Mouse (Mus musculus): ENCODE measurements around the gene Ube2a. TPM values are rescaled to one million over a fixed set of nuclear protein-coding genes. Genes with fewer than 3 reads are reported as not detected.

Gene Ube2a
- polyA plus RNA-seq (2021; fragmentation: Nextera tagmentation): 63.5 and 67.4 TPM in 2 replicates
- long read RNA-seq, experiment 1, transcript Ube2a-208 (5 exons, 719 nt): minor isoform, 11 of 193 reads
- long read RNA-seq, experiment 1, transcript Ube2a-201 (6 exons, 1,732 nt): major isoform, 179 of 193 reads
- long read RNA-seq, experiment 1, partial matches to known transcripts: 2 of 193 reads
- long read RNA-seq, experiment 1, other reads (novel, unspliced or antisense): 0 of 193 reads
- long read RNA-seq, experiment 2, transcript Ube2a-201 (6 exons, 1,732 nt): major isoform, 62 of 81 reads
- long read RNA-seq, experiment 2, partial matches to known transcripts: 1 of 81 reads
- long read RNA-seq, experiment 2, other reads (novel, unspliced or antisense): 11 of 81 reads

GRCm38 (mm10) chrX:36873765-36874164 lies at the start of gene Ube2a, which contains the start of gene C330007P06Rik:
TSS of gene Ube2a (plus strand) at chrX:36873900.
TSS of gene C330007P06Rik (minus strand) at chrX:36874111.

GRCm38 (mm10) chrX:36902321-36903114 lies 28.8 kb downstream of the Ube2a start, which contains the start of gene Nkrf:
TSS of gene Nkrf (minus strand) at chrX:36902899.

Other genes starting within 250 kb of the Ube2a start
- gene Akap17b, start 228.5 kb upstream of the Ube2a start, polyA plus RNA-seq (2021; fragmentation: Nextera tagmentation): 3.3 and 3.9 TPM in 2 replicates
- gene Slc25a43, start 130.2 kb upstream of the Ube2a start, polyA plus RNA-seq (2021; fragmentation: Nextera tagmentation): 0.23 and 0.31 TPM in 2 replicates
- 579 and 580 TPM in 2 replicates for gene Slc25a5, start 78.2 kb upstream of the Ube2a start, polyA plus RNA-seq (2021; fragmentation: Nextera tagmentation)
- 20.8 and 28.0 TPM in 2 replicates for gene C330007P06Rik, start 211 bp downstream of the Ube2a start, polyA plus RNA-seq (2021; fragmentation: Nextera tagmentation)
- gene Nkrf, start 29.0 kb downstream of the Ube2a start, polyA plus RNA-seq (2021; fragmentation: Nextera tagmentation): 9.8 and 12.4 TPM in 2 replicates
- gene Sept6, start 117.9 kb downstream of the Ube2a start, polyA plus RNA-seq (2021; fragmentation: Nextera tagmentation): 46.3 and 57.1 TPM in 2 replicates
- gene Sowahd, start 174.9 kb downstream of the Ube2a start, polyA plus RNA-seq (2021; fragmentation: Nextera tagmentation): not detected in 2 replicates
- gene Rpl39, start 211.5 kb downstream of the Ube2a start, polyA plus RNA-seq (2021; fragmentation: Nextera tagmentation): 1,355 and 1,427 TPM in 2 replicates
- 9.1 and 9.4 TPM in 2 replicates for gene Upf3b, start 236.4 kb downstream of the Ube2a start, polyA plus RNA-seq (2021; fragmentation: Nextera tagmentation)